Mouse (Mus musculus) ES-E14 (cell line): ENCODE results near the gene Arhgef10l.

Source experiments
- CHD2 ChIP-seq: IDR thresholded peaks from 2 replicates; pipeline ENCODE4 v1.6.1; 2014; ENCODE audit warnings: mild to moderate bottlenecking, low read depth, low read length, inconsistent platforms
- HCFC1 ChIP-seq: IDR thresholded peaks from 2 replicates; pipeline ENCODE4 v1.6.1; 2012; ENCODE audit warnings: low read length, inconsistent platforms, borderline replicate concordance; ENCODE audit not compliant: insufficient read depth
- MAFK ChIP-seq: IDR thresholded peaks from 2 replicates; pipeline ENCODE4 v1.6.1; 2014; ENCODE audit warnings: mild to moderate bottlenecking, low read depth, low read length, inconsistent platforms; ENCODE audit not compliant: insufficient read depth
- ZC3H11A ChIP-seq: IDR thresholded peaks from 2 replicates; pipeline ENCODE4 v1.6.1; 2012; ENCODE audit warnings: low read depth, mild to moderate bottlenecking, inconsistent platforms, low read length, borderline replicate concordance
- ZNF384 ChIP-seq: IDR thresholded peaks from 2 replicates; pipeline ENCODE4 v1.6.1; 2012; ENCODE audit warnings: low read depth, low read length, inconsistent platforms

DNA sequence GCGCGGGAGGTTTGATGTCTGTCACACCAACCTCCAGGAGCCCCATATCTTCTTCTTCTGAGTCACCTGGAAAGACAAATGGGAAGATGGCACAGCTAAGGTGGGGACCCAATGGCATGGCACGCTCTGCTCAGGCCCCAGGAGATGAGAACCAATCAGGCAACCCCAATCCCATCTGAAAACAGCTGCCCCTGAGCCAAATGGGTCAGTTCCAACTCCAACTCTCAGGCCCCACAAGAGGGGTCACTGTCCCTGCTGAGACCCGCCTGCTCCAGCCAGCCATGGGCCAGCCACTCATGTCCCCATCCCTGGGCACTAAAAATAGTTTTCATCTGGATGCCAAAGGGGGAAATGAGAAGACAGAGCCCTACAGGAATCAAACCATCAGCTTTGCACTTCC, 84.9 kb downstream of the Arhgef10l start:
- TF ChIP-seq HCFC1 (no peak), ZNF384 (no peak), ZC3H11A (no peak), CHD2 (no peak), MAFK (no peak)
